Mouse (Mus musculus) limb, embryonic 12.5 days (tissue): ENCODE results near the gene Cops4. TPM values are rescaled to one million over a fixed set of nuclear protein-coding genes. Genes with fewer than 3 reads are reported as not detected.

ENCODE experiments used
- ATAC-seq: fragments of 200-750 bp; cut with Nextera tagmentation; 2 replicates; pipeline ENCODE4 v1.8.0; 2017; ENCODE audit warnings: low read depth, moderate TSS enrichment; ENCODE audit not compliant: insufficient number of reproducible peaks, insufficient read depth, low FRiP score, low TSS enrichment
- H3K27ac ChIP-seq: fragments of 300-500 bp; sonication (generic); 2 replicates; pipeline ENCODE4 v1.5.1; 2016; ENCODE audit warnings: mild to moderate bottlenecking, moderate library complexity
- H3K27me3 ChIP-seq: fragments of 300-500 bp; sonication (generic); 2 replicates; pipeline ENCODE4 v1.6.1; 2016; ENCODE audit warnings: mild to moderate bottlenecking, moderate library complexity
- H3K36me3 ChIP-seq: fragments of 300-500 bp; sonication (generic); 2 replicates; pipeline ENCODE4 v1.6.1; 2016; ENCODE audit warnings: mild to moderate bottlenecking, moderate library complexity
- H3K4me1 ChIP-seq: fragments of 300-500 bp; sonication (generic); replicated peaks from 2 replicates; pipeline ENCODE4 v1.6.1; 2016
- H3K4me2 ChIP-seq: fragments of 300-500 bp; sonication (generic); 2 replicates; pipeline ENCODE4 v1.6.1; 2016; ENCODE audit warnings: mild to moderate bottlenecking, moderate library complexity
- H3K4me3 ChIP-seq: fragments of 300-500 bp; sonication (generic); replicated peaks from 2 replicates; pipeline ENCODE4 v1.5.1; 2016; ENCODE audit warnings: mild to moderate bottlenecking
- H3K9ac ChIP-seq: fragments of 300-500 bp; sonication (generic); replicated peaks from 2 replicates; pipeline ENCODE4 v1.6.1; 2016; ENCODE audit warnings: mild to moderate bottlenecking, moderate library complexity
- H3K9me3 ChIP-seq: fragments of 300-500 bp; sonication (generic); 2 replicates; pipeline ENCODE4 v1.6.1; 2016; ENCODE audit warnings: mild to moderate bottlenecking, moderate library complexity
- WGBS: fragments of 180-500 bp; shearing (Covaris S2); methylation state at CpG from one replicate; pipeline ENCODE4 v1.1.7; 2016; 5-methylcytosine and 5-hydroxymethylcytosine counted together
- polyA plus RNA-seq: library from polyadenylated mRNA; unstranded; fragments of >200 nt; fragmentation: Nextera tagmentation; extraction: Ambion mirVana; gene quantifications from 2 replicates; pipeline ENCODE4 v1.2.1, GENCODE M21; 2016

Cops4 gene
- 221 and 224 TPM in 2 replicates for polyA plus RNA-seq

GRCm38 (mm10) chr5:100518049-100519026 lies at the start of gene Cops4:
Gene Cops4 (plus strand): TSS chr5:100518309.
- peak within 1 kb of the TSS; percentile 85 for H3K9ac ChIP-seq
- no peaks in the 10 kb centered on the region for H3K9me3 ChIP-seq
- under 1% methylated on average over 64 of the region's 64 CpGs for WGBS
- peak within 1 kb of the TSS; percentile 85 for H3K27ac ChIP-seq
- H3K27me3 ChIP-seq = no peaks in the 10 kb centered on the region
- peak; percentile 100 for ATAC-seq
- H3K4me1 ChIP-seq = peaks cover 18% of the 10 kb centered on the region
- H3K4me2 ChIP-seq = peak within 1 kb of the TSS; percentile 81
- peak within 1 kb of the TSS; percentile 84 for H3K4me3 ChIP-seq
- peaks cover 13% of the 10 kb centered on the region; the same call in 1 of the 2 replicates for H3K36me3 ChIP-seq

DNA sequence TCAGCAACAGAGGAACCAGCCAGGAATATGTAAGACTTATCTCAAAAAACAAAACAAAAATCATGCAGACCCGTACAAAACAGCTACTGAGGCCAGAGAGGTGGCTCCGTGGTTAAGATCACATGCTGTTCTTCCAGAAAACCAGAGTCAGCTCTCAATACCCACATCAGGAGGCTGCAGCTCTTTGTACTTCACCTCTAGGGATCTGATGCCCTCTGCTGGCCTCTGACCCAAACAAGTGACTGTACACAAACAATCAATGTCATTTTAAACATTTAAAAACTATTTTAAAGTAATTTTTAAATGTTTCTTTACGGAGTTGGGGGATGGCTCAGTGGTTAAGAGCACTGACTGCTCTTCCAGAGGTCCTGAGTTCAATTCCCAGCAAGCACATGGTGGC lies 41.8 kb upstream of the Cops4 start:
- ATAC-seq = no peak
- Histone ChIP-seq H3K27me3 (no peaks in the 10 kb centered on the region), H3K27ac (no peak overlapping the region), H3K4me2 (no peak overlapping the region), H3K9ac (no peak overlapping the region), H3K4me1 (no peaks in the 10 kb centered on the region), H3K4me3 (no peak overlapping the region), H3K36me3 (peaks cover 59% of the 10 kb centered on the region), H3K9me3 (no peaks in the 10 kb centered on the region)
- WGBS = 90% methylated on average over 3 of the region's 3 CpGs

DNA sequence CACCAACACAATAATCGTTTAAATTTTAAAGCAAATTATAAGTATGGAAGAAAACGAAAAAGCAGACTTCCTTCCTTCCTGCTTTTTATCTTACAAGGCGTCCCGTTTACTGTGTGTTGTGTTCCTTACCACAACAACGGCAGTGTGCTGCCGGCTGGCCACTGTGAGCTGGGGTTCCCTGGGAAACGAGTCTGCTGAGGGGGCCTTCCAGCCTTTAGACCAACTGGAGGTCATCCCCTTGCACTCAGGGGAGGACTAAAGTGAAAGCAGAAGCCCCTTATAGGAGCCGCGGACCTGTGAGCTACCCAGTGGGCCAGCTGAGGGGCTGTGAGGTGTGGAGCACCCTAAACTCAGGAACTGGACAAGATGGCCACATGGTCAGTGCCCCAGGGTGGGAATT lies 40.5 kb upstream of the Cops4 start:
- no peak overlapping the region for H3K4me3 ChIP-seq
- 88% methylated on average over 9 of the region's 9 CpGs for WGBS
- H3K4me1 ChIP-seq = no peaks in the 10 kb centered on the region
- no peak overlapping the region for H3K4me2 ChIP-seq
- H3K27me3 ChIP-seq = no peaks in the 10 kb centered on the region
- H3K27ac ChIP-seq = no peak overlapping the region
- no peak overlapping the region for H3K9ac ChIP-seq
- peaks cover 52% of the 10 kb centered on the region for H3K36me3 ChIP-seq
- no peak for ATAC-seq
- H3K9me3 ChIP-seq = no peaks in the 10 kb centered on the region

DNA sequence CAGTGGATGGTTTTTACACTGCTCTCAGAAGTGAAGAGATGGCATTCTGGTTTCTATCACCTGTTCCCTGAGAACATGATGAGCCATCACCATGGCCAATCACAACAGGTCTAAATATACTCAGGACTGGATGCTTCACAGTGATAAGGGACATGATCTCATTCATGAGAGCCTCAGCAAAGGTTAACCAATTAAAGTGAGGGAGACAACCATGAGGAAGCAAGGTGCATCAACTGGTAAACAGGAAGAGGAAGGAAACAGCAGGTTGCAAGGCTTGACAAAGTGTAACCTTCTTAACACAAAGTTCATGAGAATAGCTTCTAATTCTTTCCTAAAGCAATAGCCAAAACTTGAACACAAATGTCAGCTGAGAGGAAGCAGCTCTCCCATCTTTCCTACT lies 34.5 kb upstream of the Cops4 start:
- Histone ChIP-seq H3K9ac (no peak overlapping the region), H3K27me3 (no peaks in the 10 kb centered on the region), H3K27ac (no peak overlapping the region), H3K4me2 (no peak overlapping the region), H3K4me3 (no peak overlapping the region), H3K36me3 (peaks cover 29% of the 10 kb centered on the region), H3K9me3 (no peaks in the 10 kb centered on the region), H3K4me1 (no peaks in the 10 kb centered on the region)
- no peak for ATAC-seq

GRCm38 (mm10) chr5:100487120-100487519 lies 31.0 kb upstream of the Cops4 start:
- H3K9ac ChIP-seq = no peak overlapping the region
- H3K36me3 ChIP-seq = peaks cover 16% of the 10 kb centered on the region; the same call in 1 of the 2 replicates
- 91% methylated on average over 2 of the region's 2 CpGs for WGBS
- no peaks in the 10 kb centered on the region for H3K4me1 ChIP-seq
- H3K27me3 ChIP-seq = no peaks in the 10 kb centered on the region
- H3K4me3 ChIP-seq = no peak overlapping the region
- no peak for ATAC-seq
- no peak overlapping the region for H3K27ac ChIP-seq
- no peaks in the 10 kb centered on the region for H3K9me3 ChIP-seq
- no peak overlapping the region for H3K4me2 ChIP-seq

- H3K4me3 ChIP-seq = no peak overlapping the region
- H3K4me1 ChIP-seq = no peaks in the 10 kb centered on the region
- H3K27ac ChIP-seq = no peak overlapping the region
- ATAC-seq = no peak
- H3K9ac ChIP-seq = no peak overlapping the region
- peaks cover 16% of the 10 kb centered on the region; the same call in 1 of the 2 replicates for H3K36me3 ChIP-seq
- no peaks in the 10 kb centered on the region for H3K27me3 ChIP-seq
- no peak overlapping the region for H3K4me2 ChIP-seq
- WGBS = 95% methylated on average over 3 of the region's 3 CpGs
- no peaks in the 10 kb centered on the region for H3K9me3 ChIP-seq
Measured at GRCm38 (mm10) chr5:100488231-100488630, 29.9 kb upstream of the Cops4 start.

DNA sequence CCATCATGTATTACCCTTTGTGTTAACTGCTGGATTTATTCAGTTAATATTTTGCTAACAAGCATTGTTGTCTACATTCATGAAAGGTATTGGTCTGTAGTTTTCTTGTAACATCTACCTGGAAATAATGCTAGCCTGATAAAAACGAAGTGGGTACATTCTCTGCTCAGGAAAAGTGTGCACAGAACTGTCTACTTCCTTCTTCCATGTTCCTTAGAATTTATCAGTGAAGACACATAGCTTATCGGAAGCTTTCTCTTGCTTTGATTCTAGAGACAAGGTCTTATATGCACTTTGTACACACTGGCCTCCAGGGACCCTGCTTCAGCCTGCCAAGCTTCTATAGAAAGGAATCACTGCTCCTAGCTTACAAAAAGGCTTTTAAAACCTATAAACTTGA lies 28.8 kb upstream of the Cops4 start:
- Histone ChIP-seq H3K9ac (no peak overlapping the region), H3K27ac (no peak overlapping the region), H3K9me3 (no peaks in the 10 kb centered on the region), H3K4me2 (no peak overlapping the region), H3K27me3 (no peaks in the 10 kb centered on the region), H3K4me3 (no peak overlapping the region), H3K36me3 (peaks cover 10% of the 10 kb centered on the region; the same call in 1 of the 2 replicates), H3K4me1 (no peaks in the 10 kb centered on the region; the same call in 1 of the 2 replicates)
- ATAC-seq = no peak
- WGBS = 96% methylated on average over 2 of the region's 2 CpGs

DNA sequence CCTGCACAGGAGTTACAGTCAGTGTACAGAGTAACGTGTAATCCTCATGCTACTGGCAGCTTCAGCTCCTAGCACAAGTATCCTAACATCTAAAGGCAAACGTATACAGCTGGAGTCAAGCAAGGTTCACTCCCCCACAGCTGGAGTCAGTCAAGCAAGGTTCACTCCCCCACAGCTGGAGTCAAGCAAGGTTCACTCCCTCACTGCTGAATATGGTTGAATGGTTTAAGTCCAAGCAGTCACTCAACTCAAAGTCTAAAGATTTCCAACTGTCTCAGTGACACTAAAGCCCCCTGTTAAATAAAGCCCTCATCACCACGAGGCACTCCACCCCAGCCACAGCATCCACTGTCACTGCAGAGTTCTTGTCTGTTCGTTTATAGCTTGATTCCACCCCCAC lies 26.4 kb upstream of the Cops4 start:
- ATAC-seq = no peak
- 71% methylated on average over 4 of the region's 4 CpGs for WGBS
- H3K4me1 ChIP-seq = no peaks in the 10 kb centered on the region; the same call in 1 of the 2 replicates

DNA sequence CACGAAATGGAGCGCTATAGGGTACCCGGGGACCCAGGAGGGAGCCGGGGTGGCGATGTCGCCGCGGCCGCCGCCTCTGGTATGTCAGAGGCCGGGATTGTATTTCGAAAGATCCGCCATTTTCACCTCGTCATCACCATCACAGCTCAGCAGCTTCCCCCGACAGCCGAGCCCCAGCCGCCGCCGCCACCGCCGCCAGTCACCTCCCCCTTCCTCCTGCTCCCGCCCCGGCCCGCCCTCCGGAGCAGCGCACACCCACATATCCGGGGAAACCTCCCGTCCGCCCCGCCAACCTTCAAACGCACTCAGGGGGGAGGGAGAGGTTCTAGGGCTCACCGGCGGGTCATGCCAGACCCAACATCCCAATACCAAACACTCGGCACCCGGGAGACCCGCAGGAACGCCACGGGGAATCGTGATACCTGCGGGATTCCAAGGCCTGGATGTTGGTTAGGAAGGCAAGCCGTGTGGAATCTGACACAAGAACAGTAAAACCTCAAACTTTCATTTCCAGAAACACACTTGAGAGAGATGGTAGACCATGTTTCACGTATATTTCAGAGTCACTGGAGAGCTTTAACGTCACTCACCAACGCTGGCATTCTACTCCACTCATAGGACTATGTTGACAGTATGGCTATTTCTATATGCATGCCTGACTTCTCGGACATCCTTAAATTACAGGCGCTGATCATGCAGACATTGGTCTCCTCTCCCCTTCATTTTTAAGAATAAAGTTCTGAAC lies 19.5 kb upstream of the Cops4 start:
- H3K4me3 ChIP-seq = peak overlapping the region; percentile 80
- H3K27me3 ChIP-seq = no peaks in the 10 kb centered on the region
- ATAC-seq = peak; percentile 75
- peaks cover 20% of the 10 kb centered on the region for H3K4me1 ChIP-seq
- H3K36me3 ChIP-seq = no peaks in the 10 kb centered on the region
- peak overlapping the region; percentile 92 for H3K4me2 ChIP-seq
- H3K9me3 ChIP-seq = no peaks in the 10 kb centered on the region
- H3K27ac ChIP-seq = peak overlapping the region; percentile 70
- under 1% methylated on average over 41 of the region's 46 CpGs for WGBS
- H3K9ac ChIP-seq = peak overlapping the region; percentile 81

More for the DNA sequence above, 26.4 kb upstream of the Cops4 start:
- Histone ChIP-seq H3K4me2 (no peak overlapping the region), H3K27ac (no peak overlapping the region), H3K36me3 (no peaks in the 10 kb centered on the region), H3K9ac (no peak overlapping the region), H3K4me3 (no peak overlapping the region), H3K27me3 (no peaks in the 10 kb centered on the region), H3K9me3 (no peaks in the 10 kb centered on the region)

GRCm38 (mm10) chr5:100499243-100499642 lies 18.9 kb upstream of the Cops4 start:
- peak overlapping the region; percentile 80 for H3K4me3 ChIP-seq
- ATAC-seq = no peak
- peak overlapping the region; percentile 68 for H3K9ac ChIP-seq
- peak overlapping the region; percentile 92 for H3K4me2 ChIP-seq
- no peaks in the 10 kb centered on the region for H3K9me3 ChIP-seq
- WGBS = 30% methylated on average over 2 of the region's 2 CpGs
- H3K36me3 ChIP-seq = no peaks in the 10 kb centered on the region
- H3K4me1 ChIP-seq = peaks cover 20% of the 10 kb centered on the region
- H3K27me3 ChIP-seq = no peaks in the 10 kb centered on the region
- H3K27ac ChIP-seq = no peak overlapping the region

DNA sequence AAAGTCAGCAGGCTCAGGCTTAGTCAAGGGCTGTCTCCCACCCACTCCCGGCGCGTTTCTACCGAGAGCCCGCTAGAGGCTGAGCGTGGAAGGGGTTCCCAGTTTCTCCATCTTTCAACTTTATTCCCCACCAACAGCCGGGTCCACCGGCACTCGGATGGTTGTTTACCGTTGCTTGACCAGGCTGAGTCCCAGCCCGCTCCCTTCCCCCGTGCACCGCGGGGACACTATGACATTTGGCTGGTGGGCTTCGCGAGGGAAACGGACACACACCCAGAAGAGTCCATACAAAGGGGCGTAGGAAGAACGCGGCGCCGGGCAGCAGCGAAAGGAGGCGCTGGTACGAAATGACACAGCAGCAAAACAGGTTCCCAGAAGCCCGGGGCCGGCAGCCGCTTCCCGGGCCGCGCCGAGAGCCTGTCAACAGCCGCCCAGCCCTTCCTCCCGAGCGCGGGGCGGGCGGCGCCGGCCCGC lies 18.2 kb upstream of the Cops4 start:
- Histone ChIP-seq H3K4me1 (peaks cover 20% of the 10 kb centered on the region), H3K9me3 (no peaks in the 10 kb centered on the region), H3K9ac (peak overlapping the region; percentile 68), H3K36me3 (no peaks in the 10 kb centered on the region), H3K27ac (peak overlapping the region; percentile 74), H3K4me3 (peak overlapping the region; percentile 80), H3K4me2 (peak overlapping the region; percentile 92), H3K27me3 (no peaks in the 10 kb centered on the region)
- WGBS = under 1% methylated on average over 41 of the region's 41 CpGs
- no peak for ATAC-seq
